Mouse (Mus musculus): ENCODE measurements around the gene Rin2. TPM values are rescaled to one million over a fixed set of nuclear protein-coding genes. Genes with fewer than 3 reads are reported as not detected.
A peak's percentile ranks its signal among the peaks of the same experiment; 100 is the strongest.

The Rin2 gene
- polyA plus RNA-seq, 1 experiment from 2014 or later: 16.2 TPM

DNA sequence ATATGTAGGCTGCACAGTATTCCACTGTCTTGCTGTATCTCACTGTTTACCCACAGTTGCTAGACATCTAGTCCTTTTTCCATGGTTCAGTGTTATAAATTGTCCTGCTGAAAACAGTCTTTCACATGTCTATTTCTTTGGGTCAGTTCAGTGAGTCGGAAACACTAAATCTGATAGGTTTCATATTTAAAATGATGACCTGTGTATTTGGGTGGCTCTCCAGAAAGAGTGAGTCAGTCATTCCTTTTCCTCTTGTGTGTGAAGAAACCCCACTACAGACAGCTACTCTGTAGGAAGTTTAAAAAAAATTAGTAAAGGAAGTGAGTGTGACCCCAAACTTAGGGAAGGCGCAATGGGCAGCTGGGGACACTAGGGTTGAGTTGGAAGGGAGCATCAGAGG is 133.2 kb downstream of the Rin2 start:
- Histone ChIP-seq H3K9me3 (0 out of 2 replicates have a peak, but pooled peaks cover 7% of the 10 kb centered on the region), H3K27ac (replicated peaks) (no peak overlapping the region), H3K4me1 (no peaks in the 10 kb centered on the region), H3K4me3 (no peak overlapping the region), H3K27me3 (replicated peaks; ENCODE audit: low read depth, poor library complexity, severe bottlenecking) (no peaks in the 10 kb centered on the region), H3K36me3 (replicated peaks) (peaks cover 8% of the 10 kb centered on the region)
- DNase-seq (ENCODE audit: low spot score): no peak
- WGBS: 87% methylated on average over 2 of the region's 2 CpGs

DNA sequence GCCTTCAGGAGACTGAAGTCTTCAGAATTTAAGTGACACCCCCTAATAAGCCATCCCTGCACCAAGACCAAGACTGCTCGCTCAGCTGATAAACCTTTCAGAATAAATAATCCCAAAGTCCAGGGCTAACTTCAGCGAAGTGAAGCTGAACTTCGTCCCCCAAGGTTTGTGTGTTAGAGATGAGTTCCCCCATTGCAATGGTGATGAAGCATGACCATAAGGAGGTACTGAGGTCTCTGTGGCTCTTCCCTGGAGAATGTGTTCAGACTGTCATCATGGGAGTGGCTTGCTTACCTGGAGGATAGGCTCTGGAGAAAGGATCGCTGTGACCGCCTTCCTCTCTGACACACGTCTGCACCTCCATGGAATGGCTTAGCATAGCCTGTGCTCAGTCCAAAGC is 133.7 kb downstream of the Rin2 start:
- no peak for DNase-seq (ENCODE audit: low spot score)
- Histone ChIP-seq H3K36me3 (replicated peaks) (peaks cover 8% of the 10 kb centered on the region), H3K9me3 (0 out of 2 replicates have a peak, but pooled peaks cover 7% of the 10 kb centered on the region), H3K4me1 (no peaks in the 10 kb centered on the region), H3K27ac (replicated peaks) (no peak overlapping the region), H3K27me3 (replicated peaks; ENCODE audit: low read depth, poor library complexity, severe bottlenecking) (no peaks in the 10 kb centered on the region), H3K4me3 (no peak overlapping the region)
- 91% methylated on average over 6 of the region's 6 CpGs for WGBS

DNA sequence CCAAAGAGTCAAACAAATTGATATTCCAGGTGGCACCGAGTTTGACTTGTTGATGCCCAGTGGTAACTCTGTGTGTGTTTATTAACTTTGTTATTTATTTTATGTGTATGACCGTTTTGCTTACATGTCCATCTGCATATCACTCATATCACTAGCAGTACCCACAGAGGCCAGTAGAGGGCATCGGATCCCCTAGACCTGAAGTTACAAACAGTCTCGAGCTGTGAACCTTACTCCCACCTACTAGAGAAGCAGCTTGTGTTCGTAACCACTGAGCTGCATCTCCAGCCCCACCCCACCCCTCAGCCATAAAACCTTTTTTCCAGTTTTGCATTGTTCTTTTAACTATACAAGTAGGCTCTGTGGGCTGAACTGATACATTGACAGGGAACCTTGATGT is 135.7 kb downstream of the Rin2 start:
- H3K9me3 ChIP-seq: peaks cover 12% of the 10 kb centered on the region; the same call in 1 of the 2 replicates
- DNase-seq (ENCODE audit: low spot score): peak; percentile 33
- 55% methylated on average over 5 of the region's 5 CpGs for WGBS
- no peak overlapping the region for H3K27ac ChIP-seq (replicated peaks)
- no peak overlapping the region for H3K4me3 ChIP-seq
- H3K36me3 ChIP-seq (replicated peaks): peaks cover 4% of the 10 kb centered on the region
- H3K27me3 ChIP-seq (replicated peaks; ENCODE audit: low read depth, poor library complexity, severe bottlenecking): no peaks in the 10 kb centered on the region
- no peaks in the 10 kb centered on the region for H3K4me1 ChIP-seq

DNA sequence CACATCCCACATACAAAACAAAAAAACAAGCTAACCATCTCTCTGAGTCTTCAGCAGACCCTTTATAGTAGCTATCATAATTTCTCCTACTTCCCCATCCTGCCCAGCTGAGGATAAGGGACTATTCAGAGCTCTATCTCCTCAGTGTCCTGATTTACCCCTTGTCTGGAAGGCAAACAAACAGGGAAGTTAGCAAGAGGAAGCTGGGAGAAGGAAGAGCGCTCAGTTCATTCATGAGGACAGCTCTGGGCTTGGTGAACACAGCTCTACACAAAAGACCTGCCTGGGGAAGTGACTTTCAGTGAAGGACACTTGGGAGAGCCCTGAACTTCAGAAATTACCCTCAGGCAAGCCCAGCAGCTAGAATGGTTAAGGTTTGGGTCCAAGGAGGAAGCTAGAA is 137.8 kb downstream of the Rin2 start:
- peaks cover 19% of the 10 kb centered on the region for H3K36me3 ChIP-seq (replicated peaks)
- DNase-seq (ENCODE audit: low spot score): no peak
- WGBS: 85% methylated on average over 1 of the region's 1 CpGs
- H3K27me3 ChIP-seq (replicated peaks; ENCODE audit: low read depth, poor library complexity, severe bottlenecking): no peaks in the 10 kb centered on the region
- H3K9me3 ChIP-seq: peaks cover 21% of the 10 kb centered on the region
- H3K4me3 ChIP-seq: no peak overlapping the region
- no peaks in the 10 kb centered on the region for H3K4me1 ChIP-seq
- no peak overlapping the region for H3K27ac ChIP-seq (replicated peaks)

DNA sequence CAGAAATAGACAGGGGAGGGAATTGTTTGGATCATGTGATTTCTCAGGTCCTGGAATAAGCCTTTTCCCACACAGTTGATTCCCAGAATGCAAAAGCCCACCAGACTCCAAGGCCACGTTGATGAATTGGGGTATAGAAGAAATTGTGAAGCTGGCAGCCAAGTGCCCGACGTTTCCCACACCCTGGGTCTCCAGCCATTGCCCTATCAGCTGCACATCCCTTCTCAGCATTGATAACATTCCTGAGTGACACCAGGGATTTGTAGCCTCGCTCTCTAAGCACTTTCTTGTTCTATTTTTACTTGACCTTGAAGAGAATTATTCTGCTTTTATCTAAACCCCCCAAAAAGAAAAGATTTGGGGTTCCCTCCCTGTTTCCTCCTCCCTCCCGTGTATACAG is 142.2 kb downstream of the Rin2 start:
- Histone ChIP-seq H3K27me3 (replicated peaks; ENCODE audit: low read depth, poor library complexity, severe bottlenecking) (no peaks in the 10 kb centered on the region), H3K4me3 (no peak overlapping the region), H3K27ac (replicated peaks) (no peak overlapping the region), H3K36me3 (replicated peaks) (peaks cover 19% of the 10 kb centered on the region), H3K9me3 (peaks cover 21% of the 10 kb centered on the region), H3K4me1 (0 out of 2 replicates have a peak, but pooled peaks cover 2% of the 10 kb centered on the region)
- DNase-seq (ENCODE audit: low spot score): no peak
- 82% methylated on average over 5 of the region's 5 CpGs for WGBS

DNA sequence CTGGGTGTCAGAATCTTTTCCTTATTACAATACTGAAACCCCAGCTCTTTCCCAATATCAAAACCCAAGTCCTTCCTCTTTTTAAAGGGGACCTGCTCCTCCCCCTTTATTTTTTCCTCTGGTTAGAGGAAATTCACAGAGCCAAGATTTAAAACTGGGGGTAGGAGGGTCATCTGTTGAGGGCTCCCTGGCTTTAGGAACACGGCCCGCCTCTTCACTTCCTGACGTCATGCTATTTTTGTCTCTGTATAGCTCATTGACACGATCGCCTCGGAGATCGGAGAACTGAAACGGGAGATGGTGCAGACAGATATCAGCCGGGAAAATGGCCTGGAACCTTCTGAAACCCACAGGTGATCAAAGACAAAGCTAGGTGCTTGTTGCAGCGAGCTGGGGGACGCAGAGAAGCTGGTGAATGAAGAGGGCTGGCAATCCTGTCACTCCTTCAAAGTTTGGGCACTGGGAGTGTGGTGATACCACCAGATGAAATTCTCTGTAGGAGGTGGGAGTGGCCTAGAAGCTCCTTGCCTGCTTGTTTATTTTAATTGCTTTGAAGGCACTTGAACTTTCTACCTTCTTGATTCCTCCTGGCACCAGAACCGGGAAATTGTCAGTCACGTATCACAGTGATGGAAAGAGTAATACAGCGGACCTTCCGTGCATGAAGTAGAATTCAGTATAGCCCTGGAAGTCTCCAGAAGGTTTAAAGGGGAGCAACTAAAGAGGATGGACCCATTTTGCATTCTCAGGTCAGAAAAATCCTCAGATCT is 147.2 kb downstream of the Rin2 start:
- H3K4me3 ChIP-seq: no peak overlapping the region
- 83% methylated on average over 15 of the region's 15 CpGs for WGBS
- no peaks in the 10 kb centered on the region for H3K27me3 ChIP-seq (replicated peaks; ENCODE audit: low read depth, poor library complexity, severe bottlenecking)
- peaks cover under 1% of the 10 kb centered on the region for H3K36me3 ChIP-seq (replicated peaks)
- no peaks in the 10 kb centered on the region; the same call in 1 of the 2 replicates for H3K9me3 ChIP-seq
- no peak for DNase-seq (ENCODE audit: low spot score)
- no peak overlapping the region for H3K27ac ChIP-seq (replicated peaks)
- peaks cover 8% of the 10 kb centered on the region; the same call in 1 of the 2 replicates for H3K4me1 ChIP-seq

DNA sequence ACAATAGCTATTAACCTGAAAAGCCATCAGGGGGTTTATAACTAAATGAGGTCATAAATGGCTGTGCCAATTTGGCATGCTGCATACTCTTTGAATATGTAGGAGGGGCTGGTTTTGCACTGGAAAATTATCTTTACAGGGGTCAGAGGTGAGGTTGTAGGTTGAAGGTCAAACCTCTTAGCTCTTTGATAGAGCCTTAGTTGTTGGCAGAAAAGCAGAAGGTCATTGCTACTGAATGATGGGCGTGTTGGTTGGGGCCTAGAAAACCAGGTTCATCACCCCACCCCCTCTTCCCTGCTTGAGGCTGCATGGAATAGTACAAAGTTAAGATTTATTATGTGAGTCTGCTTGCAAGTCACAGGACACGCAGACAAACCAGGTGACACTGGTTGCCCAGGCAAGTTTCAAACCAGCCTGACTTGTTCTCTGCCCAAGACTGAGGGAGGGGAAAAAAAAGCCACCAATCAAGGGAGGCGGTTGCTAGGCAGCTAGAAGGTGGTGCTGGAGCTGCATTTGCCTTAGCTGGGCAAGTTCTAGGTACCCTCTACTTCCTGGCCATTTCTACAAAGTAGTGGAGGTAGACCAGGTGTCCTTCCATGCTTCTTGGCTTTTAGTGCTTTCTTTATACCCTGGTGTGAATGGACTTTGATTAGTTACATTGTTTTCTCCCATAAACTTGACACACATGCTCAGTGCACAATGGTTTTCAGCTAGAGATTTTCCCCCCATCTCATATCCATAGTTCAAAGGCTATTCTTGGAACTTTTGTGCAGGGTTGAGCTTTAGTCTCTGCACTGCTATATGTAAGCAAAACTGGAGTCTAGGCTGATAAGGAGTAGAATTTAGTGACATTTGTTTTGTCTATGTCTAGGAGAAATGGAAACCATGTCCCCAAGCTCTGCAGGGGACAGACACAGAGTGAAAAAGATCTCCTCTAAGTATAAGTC is 148.0 kb downstream of the Rin2 start:
- Histone ChIP-seq H3K4me3 (no peak overlapping the region), H3K36me3 (replicated peaks) (no peaks in the 10 kb centered on the region; the same call in 1 of the 2 replicates), H3K27me3 (replicated peaks; ENCODE audit: low read depth, poor library complexity, severe bottlenecking) (no peaks in the 10 kb centered on the region), H3K27ac (replicated peaks) (no peak overlapping the region), H3K4me1 (peaks cover 8% of the 10 kb centered on the region; the same call in 1 of the 2 replicates), H3K9me3 (no peaks in the 10 kb centered on the region)
- WGBS: 75% methylated on average over 3 of the region's 3 CpGs
- peak; percentile 20 for DNase-seq (ENCODE audit: low spot score)

DNA sequence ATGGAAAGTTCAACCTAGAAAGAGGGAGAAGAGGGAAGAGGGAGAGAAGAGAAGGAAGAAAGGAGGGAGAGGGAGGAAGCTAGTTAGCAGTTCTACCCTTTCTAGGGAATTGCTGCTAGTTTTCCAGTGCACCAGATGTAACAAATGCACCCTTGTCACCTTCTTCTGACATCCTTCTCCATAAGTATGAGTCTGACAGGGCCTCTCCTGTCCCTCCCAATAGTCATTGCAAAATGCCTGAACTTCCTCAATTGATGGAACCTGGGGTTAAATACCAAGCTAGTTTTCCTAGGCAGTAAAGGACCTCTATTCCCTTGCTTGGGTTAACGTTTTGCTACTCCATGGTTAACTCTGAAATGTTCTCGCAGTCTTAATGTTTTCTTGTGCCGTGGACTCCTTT is 149.7 kb downstream of the Rin2 start:
- WGBS: 89% methylated on average over 3 of the region's 3 CpGs
- peaks cover 8% of the 10 kb centered on the region; the same call in 1 of the 2 replicates for H3K4me1 ChIP-seq
- no peak overlapping the region for H3K27ac ChIP-seq (replicated peaks)

DNA sequence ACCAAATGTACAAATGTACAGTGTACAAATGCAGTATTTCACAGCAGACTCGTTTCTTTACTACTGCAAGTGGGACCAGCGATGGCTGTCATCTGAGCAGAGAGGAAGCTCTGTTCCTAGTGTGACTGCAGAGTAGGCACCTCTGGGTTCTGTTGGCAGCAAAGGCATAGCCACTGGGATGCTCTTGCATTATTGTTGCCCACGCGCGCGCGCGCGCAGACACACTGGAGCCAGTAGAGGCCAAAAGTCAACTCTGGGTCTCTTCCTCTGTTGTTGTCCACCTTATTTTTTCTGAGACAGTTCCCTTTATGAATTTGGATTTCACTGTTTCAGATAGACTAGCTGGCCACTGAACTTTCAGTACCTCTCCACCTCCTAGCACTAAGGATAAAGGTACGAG is 150.2 kb downstream of the Rin2 start:
- Histone ChIP-seq H3K4me1 (peaks cover 8% of the 10 kb centered on the region; the same call in 1 of the 2 replicates), H3K9me3 (no peaks in the 10 kb centered on the region), H3K27ac (replicated peaks) (no peak overlapping the region), H3K4me3 (no peak overlapping the region), H3K36me3 (replicated peaks) (no peaks in the 10 kb centered on the region; the same call in 1 of the 2 replicates), H3K27me3 (replicated peaks; ENCODE audit: low read depth, poor library complexity, severe bottlenecking) (no peaks in the 10 kb centered on the region)
- 96% methylated on average over 10 of the region's 10 CpGs for WGBS
- DNase-seq (ENCODE audit: low spot score): no peak

More for the DNA sequence above, 149.7 kb downstream of the Rin2 start:
- no peak overlapping the region for H3K4me3 ChIP-seq
- DNase-seq (ENCODE audit: low spot score): no peak
- H3K36me3 ChIP-seq (replicated peaks): no peaks in the 10 kb centered on the region; the same call in 1 of the 2 replicates
- H3K9me3 ChIP-seq: no peaks in the 10 kb centered on the region
- no peaks in the 10 kb centered on the region for H3K27me3 ChIP-seq (replicated peaks; ENCODE audit: low read depth, poor library complexity, severe bottlenecking)

DNA sequence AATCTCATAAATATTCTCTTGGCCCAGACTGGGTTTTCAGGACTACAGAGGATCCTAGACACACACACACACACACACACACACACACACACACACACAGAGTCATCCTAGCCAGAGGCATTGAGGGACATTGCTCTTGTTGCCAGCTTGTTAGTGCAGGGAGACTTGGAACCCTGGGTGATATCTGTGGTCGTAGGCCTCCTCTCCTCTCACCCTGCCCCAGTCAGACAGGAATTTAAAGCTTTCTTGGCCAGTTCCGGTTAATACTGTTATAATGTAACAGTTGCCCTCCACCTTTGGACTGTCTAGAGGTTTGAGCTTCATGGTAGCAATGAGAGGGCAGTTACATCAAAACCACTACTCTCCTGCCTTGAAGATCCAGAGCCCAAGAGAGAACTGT is 152.9 kb downstream of the Rin2 start:
- peaks cover 21% of the 10 kb centered on the region for H3K4me1 ChIP-seq
- H3K9me3 ChIP-seq: no peaks in the 10 kb centered on the region
- no peak overlapping the region for H3K27ac ChIP-seq (replicated peaks)
- no peak overlapping the region for H3K4me3 ChIP-seq
- H3K27me3 ChIP-seq (replicated peaks; ENCODE audit: low read depth, poor library complexity, severe bottlenecking): no peaks in the 10 kb centered on the region
- WGBS: 88% methylated on average over 2 of the region's 2 CpGs
- no peak for DNase-seq (ENCODE audit: low spot score)
- H3K36me3 ChIP-seq (replicated peaks): no peaks in the 10 kb centered on the region; the same call in 1 of the 2 replicates

DNA sequence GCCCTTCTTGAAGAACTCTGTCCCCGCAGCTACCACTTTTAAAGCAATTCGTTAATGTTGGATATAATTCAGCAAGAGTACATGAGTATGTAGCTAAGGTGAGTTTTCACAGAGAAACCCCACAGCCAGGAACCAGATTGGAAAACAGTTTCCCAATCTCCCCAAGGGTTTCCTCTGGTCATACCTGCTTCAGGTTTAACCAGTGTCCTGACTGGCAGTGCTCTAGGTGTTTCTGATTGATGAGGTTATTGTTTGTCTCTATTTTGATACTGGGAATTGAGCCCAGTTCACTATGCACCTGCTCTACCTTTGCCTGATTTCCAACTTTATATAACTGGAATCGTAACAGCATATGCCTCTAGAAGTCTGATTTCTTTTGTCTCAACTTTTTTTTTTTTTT is 153.6 kb downstream of the Rin2 start:
- DNase-seq (ENCODE audit: low spot score): no peak
- no peaks in the 10 kb centered on the region for H3K9me3 ChIP-seq
- no peak overlapping the region for H3K27ac ChIP-seq (replicated peaks)
- no peak overlapping the region for H3K4me3 ChIP-seq
- 88% methylated on average over 3 of the region's 3 CpGs for WGBS
- no peaks in the 10 kb centered on the region for H3K27me3 ChIP-seq (replicated peaks; ENCODE audit: low read depth, poor library complexity, severe bottlenecking)
- no peaks in the 10 kb centered on the region for H3K36me3 ChIP-seq (replicated peaks)
- peaks cover 25% of the 10 kb centered on the region for H3K4me1 ChIP-seq

DNA sequence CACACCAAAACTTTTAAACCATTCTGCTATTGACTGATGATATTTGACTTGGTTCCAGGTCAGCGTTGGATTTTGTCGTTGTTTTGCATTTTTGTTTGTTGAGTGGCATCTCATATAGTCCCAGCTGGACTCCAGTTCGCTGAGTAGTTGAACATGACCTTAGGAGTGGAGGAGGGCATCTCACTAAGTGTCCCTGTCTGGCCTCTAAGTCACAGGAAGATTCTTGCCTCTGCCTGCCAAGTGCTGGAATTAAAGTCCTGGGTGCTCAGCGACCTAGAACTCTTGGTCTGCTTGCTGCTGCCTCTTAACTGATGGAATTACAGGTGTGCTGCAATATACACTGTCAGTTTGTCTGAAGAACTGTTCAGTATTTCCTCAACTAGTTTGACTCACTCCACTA is 154.2 kb downstream of the Rin2 start:
- WGBS: 89% methylated on average over 4 of the region's 4 CpGs
- no peak for DNase-seq (ENCODE audit: low spot score)
- no peak overlapping the region for H3K27ac ChIP-seq (replicated peaks)
- H3K27me3 ChIP-seq (replicated peaks; ENCODE audit: low read depth, poor library complexity, severe bottlenecking): no peaks in the 10 kb centered on the region
- H3K4me3 ChIP-seq: no peak overlapping the region
- H3K36me3 ChIP-seq (replicated peaks): no peaks in the 10 kb centered on the region
- peaks cover 27% of the 10 kb centered on the region for H3K4me1 ChIP-seq
- H3K9me3 ChIP-seq: no peaks in the 10 kb centered on the region

Data from embryonic facial prominence, embryonic 10.5 days (tissue).